Mouse (Mus musculus): ENCODE measurements around the gene Ahr. TPM values are rescaled to one million over a fixed set of nuclear protein-coding genes. Genes with fewer than 3 reads are reported as not detected.

Ahr gene
- polyA plus RNA-seq, 1 experiment from 2014 or later: 7.1 TPM

DNA sequence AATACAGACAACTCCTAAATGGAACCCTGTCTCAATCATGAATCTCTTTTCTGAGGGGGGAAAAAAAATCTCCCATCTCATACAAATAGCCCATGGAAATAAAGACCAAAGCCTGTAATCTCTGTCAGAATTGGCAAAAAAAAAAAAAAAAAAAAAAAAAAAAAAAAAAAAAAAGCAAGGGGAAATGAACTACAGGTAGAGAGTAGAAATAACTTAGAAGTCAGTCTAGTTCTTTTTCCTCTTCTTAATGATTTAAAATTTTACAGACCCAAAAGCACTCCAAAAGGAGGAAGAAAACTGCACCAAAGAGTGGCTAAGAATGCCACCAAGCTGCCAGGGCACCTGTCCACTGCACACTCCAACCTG, 1.1 kb downstream of the Ahr start:
- Histone ChIP-seq H3K27ac (replicated peaks) (peak overlapping the region; percentile 35; the same call in 1 of the 2 replicates), H3K4me2 (peak overlapping the region; percentile 95), H3K27me3 (peaks cover 4% of the 10 kb centered on the region; the same call in 1 of the 2 replicates), H3K9me3 (no peaks in the 10 kb centered on the region), H3K4me3 (peak overlapping the region; percentile 84), H3K9ac (peak overlapping the region; percentile 80), H3K36me3 (no peaks in the 10 kb centered on the region), H3K4me1 (replicated peaks) (peaks cover 6% of the 10 kb centered on the region; the same call in 1 of the 2 replicates)
- no peak for ATAC-seq (ENCODE audit: low read depth)

DNA sequence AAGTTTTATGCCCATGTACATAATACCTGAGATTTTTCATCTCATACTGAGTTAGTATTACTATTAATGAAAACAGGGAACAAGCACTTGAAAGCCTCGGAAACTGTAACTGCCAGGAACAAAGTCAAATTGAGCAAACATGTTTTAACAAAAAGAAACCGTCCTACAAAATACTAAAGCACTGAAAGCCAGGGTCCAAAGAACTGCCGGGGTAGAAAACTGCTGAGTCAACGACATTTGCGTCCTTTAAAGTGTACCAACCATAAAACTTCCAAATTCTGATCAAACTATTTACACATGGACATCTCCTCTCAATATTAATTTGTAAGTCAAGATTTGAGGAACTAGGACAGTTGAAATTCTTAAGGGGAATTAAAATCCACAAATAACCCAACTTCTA, 1.7 kb downstream of the Ahr start:
- H3K9ac ChIP-seq: no peak overlapping the region
- no peaks in the 10 kb centered on the region for H3K9me3 ChIP-seq
- H3K27ac ChIP-seq (replicated peaks): no peak overlapping the region
- peaks cover 6% of the 10 kb centered on the region; the same call in 1 of the 2 replicates for H3K4me1 ChIP-seq (replicated peaks)
- no peak for ATAC-seq (ENCODE audit: low read depth)
- H3K4me2 ChIP-seq: 0 out of 2 replicates have a peak overlapping the region, but pooled peaks have one; percentile 95
- 73% methylated on average over 5 of the region's 5 CpGs for WGBS
- H3K36me3 ChIP-seq: no peaks in the 10 kb centered on the region
- peaks cover 4% of the 10 kb centered on the region; the same call in 1 of the 2 replicates for H3K27me3 ChIP-seq
- no peak overlapping the region for H3K4me3 ChIP-seq

DNA sequence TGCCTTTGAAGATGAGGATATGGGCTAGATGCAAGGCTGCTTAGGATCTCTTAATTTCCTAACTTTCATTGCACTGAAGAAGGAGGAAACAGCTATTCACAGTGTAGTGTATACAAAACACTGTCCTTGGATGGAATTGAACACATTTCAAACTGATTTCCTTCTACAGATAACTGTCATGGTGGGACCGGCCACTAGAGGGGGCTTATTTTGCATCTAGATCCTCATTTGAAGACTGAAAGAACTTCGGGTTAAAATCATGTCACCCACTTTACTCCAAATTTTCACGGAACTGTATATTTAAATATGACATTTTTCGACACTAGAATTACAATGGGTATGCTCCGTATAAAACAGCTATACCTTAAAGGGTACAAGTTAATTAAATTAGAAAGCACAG, 2.7 kb downstream of the Ahr start:
- H3K4me1 ChIP-seq (replicated peaks): peaks cover 6% of the 10 kb centered on the region; the same call in 1 of the 2 replicates
- H3K27ac ChIP-seq (replicated peaks): no peak overlapping the region
- H3K36me3 ChIP-seq: no peaks in the 10 kb centered on the region
- H3K9me3 ChIP-seq: no peaks in the 10 kb centered on the region
- H3K4me2 ChIP-seq: 0 out of 2 replicates have a peak overlapping the region, but pooled peaks have one; percentile 24
- H3K27me3 ChIP-seq: peaks cover 4% of the 10 kb centered on the region; the same call in 1 of the 2 replicates
- WGBS: 21% methylated on average over 5 of the region's 5 CpGs
- no peak for ATAC-seq (ENCODE audit: low read depth)
- H3K4me3 ChIP-seq: no peak overlapping the region
- H3K9ac ChIP-seq: no peak overlapping the region

DNA sequence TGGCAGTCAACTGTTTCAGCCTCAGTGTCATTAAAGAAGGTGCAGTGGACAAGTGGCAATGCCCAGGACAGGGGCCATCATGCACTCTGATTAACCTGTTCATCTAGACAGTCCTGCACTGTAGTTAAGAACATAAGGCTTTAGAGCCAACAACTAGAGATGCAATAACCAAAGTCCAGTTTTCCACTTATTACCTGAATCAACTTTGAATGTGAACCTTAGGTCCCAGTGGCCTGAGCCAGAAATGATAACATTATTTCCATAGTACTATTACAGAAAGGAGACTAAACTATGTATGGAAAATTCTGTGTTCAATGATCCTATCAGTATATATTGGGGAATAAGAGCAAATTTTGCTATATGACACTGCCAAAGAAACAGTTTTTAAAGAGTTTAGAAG, 4.3 kb downstream of the Ahr start:
- no peak for ATAC-seq (ENCODE audit: low read depth)
- no peaks in the 10 kb centered on the region for H3K36me3 ChIP-seq
- no peaks in the 10 kb centered on the region for H3K9me3 ChIP-seq

DNA sequence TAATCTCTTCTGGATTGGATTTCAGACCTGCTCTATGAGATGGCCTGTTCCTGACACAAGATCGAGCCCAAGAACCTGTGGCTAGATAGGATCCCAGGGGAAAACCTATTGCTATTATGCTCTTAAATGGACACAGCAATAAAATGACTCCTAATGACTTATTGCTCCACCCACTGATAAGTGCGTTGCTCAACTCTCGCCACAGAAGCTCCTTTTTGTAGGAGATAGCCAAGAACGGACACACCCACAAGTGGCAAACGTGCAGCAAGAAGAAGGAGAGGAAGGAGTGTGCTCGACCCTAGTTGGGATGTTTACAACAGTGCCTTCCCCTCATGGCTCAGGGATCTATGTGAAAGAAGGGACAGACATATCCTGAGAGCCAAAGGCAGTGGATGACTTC, 7.4 kb downstream of the Ahr start:
- Histone ChIP-seq H3K4me3 (no peak overlapping the region), H3K4me2 (no peak overlapping the region), H3K36me3 (no peaks in the 10 kb centered on the region), H3K9ac (no peak overlapping the region), H3K27ac (replicated peaks) (no peak overlapping the region), H3K4me1 (replicated peaks) (no peaks in the 10 kb centered on the region), H3K9me3 (no peaks in the 10 kb centered on the region), H3K27me3 (no peaks in the 10 kb centered on the region)
- WGBS: 61% methylated on average over 6 of the region's 6 CpGs
- ATAC-seq (ENCODE audit: low read depth): no peak

More for the DNA sequence above, 4.3 kb downstream of the Ahr start:
- peaks cover 4% of the 10 kb centered on the region; the same call in 1 of the 2 replicates for H3K27me3 ChIP-seq
- no peak overlapping the region for H3K4me2 ChIP-seq
- H3K4me1 ChIP-seq (replicated peaks): peaks cover 6% of the 10 kb centered on the region; the same call in 1 of the 2 replicates
- no peak overlapping the region for H3K27ac ChIP-seq (replicated peaks)
- H3K4me3 ChIP-seq: no peak overlapping the region
- H3K9ac ChIP-seq: no peak overlapping the region

DNA sequence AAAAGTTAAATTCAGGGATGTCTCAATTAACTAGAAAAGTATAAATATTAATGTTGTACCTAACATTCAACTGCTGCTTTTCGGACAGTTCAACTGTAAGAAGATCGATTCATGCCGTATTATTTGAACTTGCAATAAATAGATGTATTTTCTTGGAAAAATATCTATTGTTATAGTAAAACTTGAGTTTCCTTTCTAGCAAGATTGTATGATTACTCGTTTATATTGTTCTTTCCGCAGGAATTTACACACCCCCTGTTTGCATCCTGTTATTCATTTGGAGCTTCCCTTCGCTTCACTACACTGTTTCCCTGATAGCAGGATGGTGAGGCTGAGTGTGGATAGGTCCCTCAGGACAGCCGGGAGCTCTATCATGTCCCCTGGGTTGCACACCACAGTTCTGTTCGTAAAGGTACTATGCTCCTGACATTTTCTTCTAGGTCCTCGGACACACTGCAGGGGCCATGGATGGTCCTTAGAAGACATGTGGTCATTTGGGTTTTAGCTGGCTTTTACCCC, 12.2 kb downstream of the Ahr start:
- no peak overlapping the region for H3K9ac ChIP-seq
- H3K4me1 ChIP-seq (replicated peaks): no peaks in the 10 kb centered on the region
- H3K36me3 ChIP-seq: no peaks in the 10 kb centered on the region
- no peaks in the 10 kb centered on the region for H3K9me3 ChIP-seq
- no peak overlapping the region for H3K27ac ChIP-seq (replicated peaks)
- H3K27me3 ChIP-seq: no peaks in the 10 kb centered on the region
- no peak for ATAC-seq (ENCODE audit: low read depth)
- 92% methylated on average over 9 of the region's 9 CpGs for WGBS
- no peak overlapping the region for H3K4me3 ChIP-seq
- no peak overlapping the region for H3K4me2 ChIP-seq

DNA sequence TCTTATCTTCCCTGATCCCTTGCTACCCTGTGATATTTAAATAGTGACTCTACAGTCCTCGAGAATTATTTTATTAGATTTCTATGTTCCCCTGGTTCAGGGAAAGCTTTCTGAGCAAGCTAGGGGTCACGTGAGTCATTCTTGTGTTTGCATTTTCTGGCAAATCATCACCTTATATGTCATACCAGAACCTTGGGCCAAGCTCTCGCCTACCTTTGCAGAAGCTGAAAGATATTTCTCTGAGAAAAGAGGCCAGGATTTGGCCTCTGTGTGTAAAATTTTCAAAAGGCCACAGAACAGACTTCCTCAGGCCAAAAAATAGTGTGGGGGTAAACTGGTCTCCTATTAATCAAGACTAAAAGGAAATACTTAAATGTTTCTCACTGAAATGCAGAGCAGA, 19.2 kb downstream of the Ahr start:
- H3K36me3 ChIP-seq: 0 out of 2 replicates have a peak, but pooled peaks cover 5% of the 10 kb centered on the region
- H3K4me3 ChIP-seq: no peak overlapping the region
- no peak overlapping the region for H3K4me2 ChIP-seq
- H3K27me3 ChIP-seq: no peaks in the 10 kb centered on the region
- no peak overlapping the region for H3K27ac ChIP-seq (replicated peaks)
- no peaks in the 10 kb centered on the region for H3K4me1 ChIP-seq (replicated peaks)
- no peak for ATAC-seq (ENCODE audit: low read depth)
- no peaks in the 10 kb centered on the region for H3K9me3 ChIP-seq
- H3K9ac ChIP-seq: no peak overlapping the region
- 78% methylated on average over 3 of the region's 3 CpGs for WGBS

DNA sequence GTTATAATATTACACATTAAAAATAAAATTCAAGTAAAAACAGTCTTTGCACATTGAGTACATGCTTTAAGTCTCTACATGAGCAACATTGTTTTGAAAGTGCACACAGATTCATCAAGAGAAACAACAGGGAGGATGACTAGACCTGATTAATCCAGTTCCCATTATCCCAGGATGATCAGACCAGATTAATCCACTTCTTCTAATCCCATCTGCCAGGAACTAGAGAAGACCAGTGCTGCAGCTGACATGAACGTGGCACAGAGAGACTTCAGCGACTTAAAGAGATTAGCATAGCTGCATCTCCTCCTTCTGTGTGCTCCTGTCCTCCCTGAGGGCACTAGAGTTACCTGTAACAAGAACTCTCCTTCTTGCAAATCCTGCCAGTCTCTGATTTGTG, 20.2 kb downstream of the Ahr start:
- WGBS: 78% methylated on average over 2 of the region's 2 CpGs
- ATAC-seq (ENCODE audit: low read depth): no peak

DNA sequence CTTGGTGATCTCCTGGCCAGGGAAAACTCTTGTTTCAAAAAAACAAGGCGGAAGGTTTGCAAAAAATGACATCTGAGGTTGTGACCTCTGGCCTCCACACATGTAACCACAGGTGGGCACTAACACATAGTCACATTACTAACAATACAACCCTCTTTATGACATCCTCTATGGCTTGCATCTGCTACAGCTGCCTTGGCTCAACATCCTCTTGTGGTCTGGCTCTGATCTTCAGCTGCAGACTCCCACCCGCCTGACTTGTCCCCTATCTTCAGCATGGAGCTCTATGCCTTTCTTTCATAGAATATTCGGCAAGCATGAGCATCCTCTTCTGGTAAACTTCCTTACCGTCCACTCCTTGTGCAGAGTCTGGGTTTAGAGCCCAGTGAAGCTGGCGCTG, 24.1 kb downstream of the Ahr start:
- no peak for ATAC-seq (ENCODE audit: low read depth)
- no peak overlapping the region for H3K27ac ChIP-seq (replicated peaks)
- WGBS: 86% methylated on average over 5 of the region's 5 CpGs

More for the DNA sequence above, 20.2 kb downstream of the Ahr start:
- no peaks in the 10 kb centered on the region for H3K9me3 ChIP-seq
- no peaks in the 10 kb centered on the region for H3K27me3 ChIP-seq
- no peak overlapping the region for H3K9ac ChIP-seq
- H3K4me1 ChIP-seq (replicated peaks): no peaks in the 10 kb centered on the region
- H3K4me3 ChIP-seq: no peak overlapping the region
- H3K4me2 ChIP-seq: no peak overlapping the region
- 0 out of 2 replicates have a peak, but pooled peaks cover 5% of the 10 kb centered on the region for H3K36me3 ChIP-seq
- H3K27ac ChIP-seq (replicated peaks): no peak overlapping the region

DNA sequence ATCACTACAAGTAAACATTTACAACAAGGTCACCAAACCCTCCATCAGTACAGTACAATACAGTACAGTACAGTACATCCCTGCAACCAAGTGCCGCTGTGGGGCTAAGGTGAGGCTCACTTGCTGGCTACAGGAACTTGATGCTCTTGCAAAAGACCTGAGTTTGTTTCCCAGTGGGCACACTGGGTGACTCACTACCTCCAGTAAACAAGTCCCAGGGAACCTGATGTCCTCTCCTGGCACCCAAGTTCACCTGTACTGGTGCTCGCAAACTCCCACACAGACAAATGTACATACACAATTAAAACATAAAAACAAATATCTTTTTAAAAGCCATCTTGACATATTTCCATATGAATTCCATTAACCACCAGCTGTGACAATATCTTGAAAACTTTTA, 28.5 kb downstream of the Ahr start:
- H3K9ac ChIP-seq: no peak overlapping the region
- peaks cover 20% of the 10 kb centered on the region for H3K36me3 ChIP-seq
- 95% methylated on average over 2 of the region's 2 CpGs for WGBS
- no peak for ATAC-seq (ENCODE audit: low read depth)
- H3K27ac ChIP-seq (replicated peaks): no peak overlapping the region
- no peaks in the 10 kb centered on the region for H3K27me3 ChIP-seq
- H3K4me3 ChIP-seq: no peak overlapping the region
- no peaks in the 10 kb centered on the region for H3K9me3 ChIP-seq
- H3K4me2 ChIP-seq: no peak overlapping the region
- no peaks in the 10 kb centered on the region for H3K4me1 ChIP-seq (replicated peaks)

More for the DNA sequence above, 24.1 kb downstream of the Ahr start:
- Histone ChIP-seq H3K4me2 (no peak overlapping the region), H3K4me3 (no peak overlapping the region), H3K36me3 (peaks cover 12% of the 10 kb centered on the region; the same call in 1 of the 2 replicates), H3K9me3 (no peaks in the 10 kb centered on the region), H3K9ac (no peak overlapping the region), H3K27me3 (no peaks in the 10 kb centered on the region), H3K4me1 (replicated peaks) (no peaks in the 10 kb centered on the region)

DNA sequence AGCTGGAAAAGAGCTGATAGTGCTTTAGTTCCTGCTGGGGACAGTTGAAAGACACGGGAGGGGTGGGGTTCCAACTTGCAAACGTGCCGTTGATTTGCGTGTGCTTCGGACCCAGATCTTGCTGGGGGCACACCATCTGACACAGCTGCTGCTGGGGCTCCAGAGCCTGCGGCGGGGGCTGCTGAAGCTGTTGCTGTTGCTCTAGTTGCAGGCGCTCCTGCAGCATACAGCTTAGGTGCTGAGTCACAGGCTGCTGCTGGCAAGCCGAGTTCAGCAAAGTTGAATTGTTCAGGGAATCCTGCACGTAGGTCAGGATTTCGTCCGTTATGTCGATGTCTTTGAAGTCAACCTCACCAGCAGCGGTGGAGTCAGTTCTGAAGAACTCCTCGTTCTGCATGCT, 30.8 kb downstream of the Ahr start:
- Histone ChIP-seq H3K36me3 (peaks cover 21% of the 10 kb centered on the region), H3K4me3 (no peak overlapping the region), H3K4me1 (replicated peaks) (no peaks in the 10 kb centered on the region), H3K4me2 (no peak overlapping the region), H3K9ac (no peak overlapping the region), H3K27me3 (no peaks in the 10 kb centered on the region), H3K9me3 (no peaks in the 10 kb centered on the region), H3K27ac (replicated peaks) (no peak overlapping the region)
- no peak for ATAC-seq (ENCODE audit: low read depth)
- WGBS: 89% methylated on average over 15 of the region's 15 CpGs

DNA sequence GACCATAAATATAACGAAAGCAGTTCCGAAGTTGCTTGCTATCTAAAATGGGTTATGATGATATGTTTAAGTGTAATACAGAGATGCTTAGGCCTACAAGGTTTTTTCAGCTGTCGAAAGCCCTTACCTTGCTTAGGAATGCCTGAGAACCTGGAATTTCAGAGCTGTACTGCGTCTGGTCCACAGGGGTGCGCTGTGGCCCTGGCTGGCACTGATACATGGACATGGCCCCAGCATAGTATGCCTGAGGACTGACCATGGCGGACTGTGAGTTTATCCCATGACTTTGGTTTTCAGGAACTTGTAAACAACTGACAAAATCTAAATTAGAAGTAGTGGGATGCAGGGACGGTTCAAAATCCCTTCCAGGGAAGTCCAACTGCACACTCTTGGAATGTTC, 31.3 kb downstream of the Ahr start:
- H3K4me2 ChIP-seq: no peak overlapping the region
- ATAC-seq (ENCODE audit: low read depth): no peak
- 90% methylated on average over 7 of the region's 7 CpGs for WGBS

DNA sequence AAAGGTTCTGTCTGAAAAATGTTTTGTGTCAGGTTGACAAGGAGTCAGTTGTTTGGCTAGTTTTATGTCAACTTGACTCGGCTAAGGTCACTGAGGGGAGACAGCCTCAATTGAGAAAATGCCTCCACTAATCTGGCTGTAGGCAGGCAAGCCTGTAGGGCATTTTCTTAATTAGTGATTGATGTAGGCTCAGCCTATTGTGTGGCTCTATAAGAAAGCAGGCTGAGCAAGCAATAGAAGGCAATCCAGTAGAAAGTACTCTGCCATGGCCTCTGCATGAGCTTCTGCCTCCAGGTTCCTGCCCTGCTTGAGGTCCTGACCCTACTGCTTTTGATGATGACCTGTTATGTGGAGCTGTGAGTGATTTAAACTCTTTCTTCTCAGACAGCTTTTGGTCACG, 33.4 kb downstream of the Ahr start:
- no peaks in the 10 kb centered on the region for H3K9me3 ChIP-seq
- no peaks in the 10 kb centered on the region for H3K4me1 ChIP-seq (replicated peaks)
- H3K4me3 ChIP-seq: no peak overlapping the region
- H3K9ac ChIP-seq: no peak overlapping the region
- H3K36me3 ChIP-seq: peaks cover 17% of the 10 kb centered on the region
- 8% methylated on average over 2 of the region's 2 CpGs for WGBS
- no peak overlapping the region for H3K4me2 ChIP-seq
- ATAC-seq (ENCODE audit: low read depth): no peak
- no peaks in the 10 kb centered on the region for H3K27me3 ChIP-seq
- H3K27ac ChIP-seq (replicated peaks): no peak overlapping the region

More for the DNA sequence above, 31.3 kb downstream of the Ahr start:
- H3K27ac ChIP-seq (replicated peaks): no peak overlapping the region
- no peak overlapping the region for H3K9ac ChIP-seq
- H3K9me3 ChIP-seq: no peaks in the 10 kb centered on the region
- no peaks in the 10 kb centered on the region for H3K27me3 ChIP-seq
- peaks cover 21% of the 10 kb centered on the region for H3K36me3 ChIP-seq
- H3K4me3 ChIP-seq: no peak overlapping the region
- no peaks in the 10 kb centered on the region for H3K4me1 ChIP-seq (replicated peaks)
